Mouse (Mus musculus): ENCODE data around the gene Atp8a2. TPM values are rescaled to one million over a fixed set of nuclear protein-coding genes. Genes with fewer than 3 reads are reported as not detected.
A peak's percentile ranks its signal among the peaks of the same experiment; 100 is the strongest.

Gene Atp8a2
- polyA plus RNA-seq, 2 experiments, result 0.70 to 1.7 TPM

DNA sequence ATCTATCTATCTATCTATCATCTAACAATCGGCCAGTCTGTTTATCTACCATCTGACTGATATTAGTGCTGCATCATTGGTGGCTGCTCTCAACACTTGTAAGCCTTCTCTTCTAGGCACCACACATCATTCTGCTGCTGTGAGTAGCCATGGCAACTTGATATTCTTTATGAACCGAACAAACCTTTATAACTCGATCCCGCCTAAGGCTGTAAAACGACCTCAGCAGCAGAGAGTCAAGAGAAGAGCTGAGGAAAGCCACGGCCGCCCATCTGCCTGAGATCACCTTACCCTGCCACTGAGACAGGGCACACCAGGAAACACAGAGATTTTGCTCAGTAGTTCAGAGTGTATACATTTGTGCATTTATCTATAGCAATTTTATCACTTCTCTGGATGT lies 329.2 kb downstream of the Atp8a2 start:
- H3K4me2 ChIP-seq (replicated peaks; ENCODE audit: low read depth, low read length, severe bottlenecking), result no peak overlapping the region
- DNase-seq (ENCODE audit: low spot score) (no peak), ATAC-seq (ENCODE audit: low FRiP score, low read depth) (no peak; the same call in 1 of the 2 replicates)
- H3K4me1 ChIP-seq (ENCODE audit: control insufficient read depth, insufficient read depth, low read length), result peaks cover 21% of the 10 kb centered on the region
- no peaks in the 10 kb centered on the region for H3K36me3 ChIP-seq (ENCODE audit: control insufficient read depth, insufficient read depth, low read length)
- no peak for TF ChIP-seq POLR2A (IDR thresholded peaks at IDR 0.05; ENCODE audit: borderline replicate concordance, extremely low read depth, insufficient read depth, insufficient read length)
- H3K27me3 ChIP-seq (ENCODE audit: control insufficient read depth, insufficient read depth, low read length), result no peaks in the 10 kb centered on the region
- H3K9ac ChIP-seq (ENCODE audit: low read depth, low read length, severe bottlenecking), result no peak overlapping the region
- no peaks in the 10 kb centered on the region for H3K9me3 ChIP-seq (ENCODE audit: control insufficient read depth, low read length)
- no peak overlapping the region for H3K4me3 ChIP-seq (replicated peaks; ENCODE audit: low read length)
- no peak overlapping the region for H3K27ac ChIP-seq (replicated peaks; ENCODE audit: low read depth, low read length)
- WGBS, result 26% methylated on average over 7 of the region's 7 CpGs

- Histone ChIP-seq H3K27me3 (ENCODE audit: control insufficient read depth, insufficient read depth, low read length) (no peaks in the 10 kb centered on the region), H3K27ac (replicated peaks; ENCODE audit: low read depth, low read length) (no peak overlapping the region), H3K4me2 (replicated peaks; ENCODE audit: low read depth, low read length, severe bottlenecking) (no peak overlapping the region), H3K4me3 (replicated peaks; ENCODE audit: low read length) (no peak overlapping the region), H3K36me3 (ENCODE audit: control insufficient read depth, insufficient read depth, low read length) (no peaks in the 10 kb centered on the region), H3K9me3 (ENCODE audit: control insufficient read depth, low read length) (no peaks in the 10 kb centered on the region), H3K4me1 (ENCODE audit: control insufficient read depth, insufficient read depth, low read length) (peaks cover 25% of the 10 kb centered on the region), H3K9ac (ENCODE audit: low read depth, low read length, severe bottlenecking) (no peak overlapping the region)
- DNase-seq (ENCODE audit: low spot score) (peak; percentile 46), ATAC-seq (ENCODE audit: low FRiP score, low read depth) (0 out of 2 replicates have a peak, but pooled peaks have one; percentile 20)
- TF ChIP-seq POLR2A (IDR thresholded peaks at IDR 0.05; ENCODE audit: borderline replicate concordance, extremely low read depth, insufficient read depth, insufficient read length), result no peak
- 54% methylated on average over 5 of the region's 5 CpGs for WGBS
Observed at GRCm38 (mm10) chr14:59866001-59866400, 331.0 kb downstream of the Atp8a2 start.

DNA sequence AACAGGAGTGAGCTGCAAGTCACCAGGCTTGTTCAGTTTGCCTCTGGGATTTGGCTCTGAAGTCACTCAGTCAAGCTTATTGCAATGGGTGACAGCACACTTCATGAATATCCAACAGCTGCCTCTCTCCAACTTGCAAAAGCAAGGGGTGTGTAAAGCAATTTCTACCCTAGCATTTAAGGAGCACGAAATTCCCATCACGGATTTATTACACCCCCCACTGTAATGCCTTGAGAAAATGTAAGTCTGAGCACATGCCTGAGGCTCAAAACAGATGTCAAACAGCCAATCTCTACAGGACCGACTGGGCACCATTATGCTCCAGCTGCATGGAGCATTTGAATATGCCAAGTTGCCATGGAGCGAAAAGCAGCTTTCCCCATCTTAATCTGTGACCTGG lies 334.6 kb downstream of the Atp8a2 start:
- WGBS, result 32% methylated on average over 4 of the region's 4 CpGs

DNA sequence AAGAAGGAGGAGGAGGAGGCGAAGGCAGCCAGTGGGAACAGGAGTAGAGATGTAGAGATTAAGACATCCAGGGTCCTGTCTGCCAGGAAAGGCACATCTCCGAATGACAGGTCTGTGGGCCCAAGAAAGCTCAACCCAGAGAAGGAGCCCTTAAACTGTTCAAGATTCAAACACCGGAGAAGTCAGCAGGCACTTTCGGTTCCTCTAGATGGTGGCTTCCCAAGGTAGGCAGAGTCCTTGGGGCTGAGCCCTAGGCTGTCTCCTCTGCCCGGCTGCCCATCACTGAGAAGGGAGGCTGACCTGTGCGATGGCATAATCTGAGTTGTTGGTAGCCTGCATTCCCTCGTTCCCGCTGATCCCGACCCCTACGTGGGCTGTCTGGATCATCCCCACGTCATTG lies 337.1 kb downstream of the Atp8a2 start:
- Histone ChIP-seq H3K4me3 (replicated peaks; ENCODE audit: low read length) (no peak overlapping the region), H3K9ac (ENCODE audit: low read depth, low read length, severe bottlenecking) (no peak overlapping the region), H3K27ac (replicated peaks; ENCODE audit: low read depth, low read length) (no peak overlapping the region), H3K4me2 (replicated peaks; ENCODE audit: low read depth, low read length, severe bottlenecking) (no peak overlapping the region), H3K4me1 (ENCODE audit: control insufficient read depth, insufficient read depth, low read length) (peaks cover 18% of the 10 kb centered on the region), H3K27me3 (ENCODE audit: control insufficient read depth, insufficient read depth, low read length) (no peaks in the 10 kb centered on the region), H3K9me3 (ENCODE audit: control insufficient read depth, low read length) (no peaks in the 10 kb centered on the region), H3K36me3 (ENCODE audit: control insufficient read depth, insufficient read depth, low read length) (no peaks in the 10 kb centered on the region)
- 95% methylated on average over 11 of the region's 11 CpGs for WGBS
- no peak for ATAC-seq (ENCODE audit: low FRiP score, low read depth)
- no peak for DNase-seq (ENCODE audit: low spot score)
- TF ChIP-seq POLR2A (IDR thresholded peaks at IDR 0.05; ENCODE audit: borderline replicate concordance, extremely low read depth, insufficient read depth, insufficient read length), result no peak

More for the DNA sequence above, 334.6 kb downstream of the Atp8a2 start:
- H3K4me3 ChIP-seq (replicated peaks; ENCODE audit: low read length), result no peak overlapping the region
- DNase-seq (ENCODE audit: low spot score), result peak; percentile 51
- TF ChIP-seq POLR2A (IDR thresholded peaks at IDR 0.05; ENCODE audit: borderline replicate concordance, extremely low read depth, insufficient read depth, insufficient read length), result no peak
- no peaks in the 10 kb centered on the region for H3K9me3 ChIP-seq (ENCODE audit: control insufficient read depth, low read length)
- H3K36me3 ChIP-seq (ENCODE audit: control insufficient read depth, insufficient read depth, low read length), result no peaks in the 10 kb centered on the region
- peaks cover 26% of the 10 kb centered on the region for H3K4me1 ChIP-seq (ENCODE audit: control insufficient read depth, insufficient read depth, low read length)
- H3K27me3 ChIP-seq (ENCODE audit: control insufficient read depth, insufficient read depth, low read length), result no peaks in the 10 kb centered on the region
- H3K27ac ChIP-seq (replicated peaks; ENCODE audit: low read depth, low read length), result no peak overlapping the region
- H3K9ac ChIP-seq (ENCODE audit: low read depth, low read length, severe bottlenecking), result no peak overlapping the region
- no peak overlapping the region for H3K4me2 ChIP-seq (replicated peaks; ENCODE audit: low read depth, low read length, severe bottlenecking)
- peak; percentile 64 for ATAC-seq (ENCODE audit: low FRiP score, low read depth)

DNA sequence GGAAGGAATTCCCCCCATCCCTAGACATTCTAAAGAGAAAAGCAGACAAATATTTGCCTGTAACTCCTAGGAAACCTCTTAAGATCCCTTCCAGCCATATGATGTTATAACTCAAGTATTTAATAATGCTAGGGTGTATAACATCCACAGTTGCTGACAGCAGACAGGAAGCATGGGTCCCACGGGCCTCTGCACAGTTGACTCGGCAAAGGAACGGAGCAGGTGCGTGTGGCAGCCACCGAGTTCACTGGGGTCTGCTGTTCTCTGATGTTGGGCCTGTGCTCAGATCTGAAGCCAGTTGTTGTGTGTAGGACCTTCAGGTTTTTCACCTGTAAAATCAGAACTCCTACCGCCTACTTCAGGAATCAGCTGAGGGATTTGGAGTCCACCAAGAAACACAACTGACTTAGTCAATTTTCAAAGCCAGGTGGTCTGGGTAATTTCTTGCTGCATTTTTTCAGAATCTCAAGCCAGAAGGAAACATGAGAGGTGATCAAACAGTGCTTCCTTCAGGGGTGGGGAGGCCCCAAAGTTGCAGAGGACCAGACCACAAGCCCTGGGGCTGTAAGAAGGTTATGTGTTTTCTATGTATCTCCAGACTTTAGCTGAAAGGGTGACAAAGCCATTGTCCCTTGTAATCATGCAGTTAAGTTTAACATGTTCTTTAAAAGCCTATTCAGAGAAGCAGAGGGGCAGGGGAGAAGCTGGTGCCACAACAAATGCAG lies 338.3 kb downstream of the Atp8a2 start:
- peak; percentile 87 for ATAC-seq (ENCODE audit: low FRiP score, low read depth)
- H3K27ac ChIP-seq (replicated peaks; ENCODE audit: low read depth, low read length), result 0 out of 2 replicates have a peak overlapping the region, but pooled peaks have one; percentile 26
- peak; percentile 74 for DNase-seq (ENCODE audit: low spot score)

More for the DNA sequence above, 338.3 kb downstream of the Atp8a2 start:
- no peaks in the 10 kb centered on the region for H3K27me3 ChIP-seq (ENCODE audit: control insufficient read depth, insufficient read depth, low read length)
- 41% methylated on average over 6 of the region's 6 CpGs for WGBS
- H3K4me1 ChIP-seq (ENCODE audit: control insufficient read depth, insufficient read depth, low read length), result peaks cover 18% of the 10 kb centered on the region
- TF ChIP-seq POLR2A (IDR thresholded peaks at IDR 0.05; ENCODE audit: borderline replicate concordance, extremely low read depth, insufficient read depth, insufficient read length), result no peak
- H3K4me2 ChIP-seq (replicated peaks; ENCODE audit: low read depth, low read length, severe bottlenecking), result no peak overlapping the region
- H3K9ac ChIP-seq (ENCODE audit: low read depth, low read length, severe bottlenecking), result no peak overlapping the region
- no peaks in the 10 kb centered on the region for H3K36me3 ChIP-seq (ENCODE audit: control insufficient read depth, insufficient read depth, low read length)
- H3K4me3 ChIP-seq (replicated peaks; ENCODE audit: low read length), result no peak overlapping the region
- H3K9me3 ChIP-seq (ENCODE audit: control insufficient read depth, low read length), result no peaks in the 10 kb centered on the region
